Mouse (Mus musculus) midbrain, embryonic 11.5 days (tissue): Measurements from ENCODE around the gene Oxsr1. TPM values are rescaled to one million over a fixed set of nuclear protein-coding genes. Genes with fewer than 3 reads are reported as not detected.
"Not testable (repeated sequence)": the region's sequence is repeated elsewhere in the genome, so short reads cannot be mapped to it uniquely, and the experiment has no call there.

Experiments used
- ATAC-seq: fragments of 200-750 bp; cut with Nextera tagmentation; 2 replicates; pipeline ENCODE4 v1.8.0; 2017; ENCODE audit warnings: moderate TSS enrichment, moderate library complexity; ENCODE audit not compliant: low FRiP score
- DNase-seq: peaks from one replicate; pipeline ENCODE4 v3.0.0; 2015; ENCODE audit warnings: low spot score; ENCODE audit errors: missing footprints
- H3K27ac ChIP-seq: fragments of 300-500 bp; sonication (generic); 2 replicates; pipeline ENCODE4 v1.5.1; 2014; ENCODE audit warnings: low read depth, low read length
- H3K27me3 ChIP-seq: fragments of 300-500 bp; sonication (generic); 2 replicates; pipeline ENCODE4 v1.6.1; 2014; ENCODE audit warnings: mild to moderate bottlenecking, low read length, moderate library complexity, mixed read lengths; ENCODE audit not compliant: control insufficient read depth, insufficient read depth
- H3K36me3 ChIP-seq: fragments of 300-500 bp; sonication (generic); 2 replicates; pipeline ENCODE4 v1.6.1; 2014; ENCODE audit warnings: mild to moderate bottlenecking, low read length, moderate library complexity, mixed read lengths; ENCODE audit not compliant: control insufficient read depth, insufficient read depth
- H3K4me1 ChIP-seq: fragments of 300-500 bp; sonication (generic); 2 replicates; pipeline ENCODE4 v1.6.1; 2014; ENCODE audit warnings: low read length; ENCODE audit not compliant: control insufficient read depth, insufficient read depth
- H3K4me2 ChIP-seq: fragments of 300-500 bp; sonication (generic); 2 replicates; pipeline ENCODE4 v1.6.1; 2014; ENCODE audit warnings: mild to moderate bottlenecking, moderate library complexity
- H3K4me3 ChIP-seq: fragments of 300-500 bp; sonication (generic); 2 replicates; pipeline ENCODE4 v1.5.1; 2014; ENCODE audit warnings: low read depth, low read length
- H3K9ac ChIP-seq: fragments of 300-500 bp; sonication (generic); 2 replicates; pipeline ENCODE4 v1.6.1; 2014; ENCODE audit warnings: low read length
- H3K9me3 ChIP-seq: fragments of 300-500 bp; sonication (generic); 2 replicates; pipeline ENCODE4 v1.6.1; 2016; ENCODE audit warnings: low read length; ENCODE audit not compliant: control insufficient read depth
- WGBS: fragments of 180-500 bp; shearing (Covaris S2); extraction: QIAGEN DNeasy Blood & Tissue Kit; methylation state at CpG from one replicate; pipeline ENCODE4 v1.1.7; 2014; 5-methylcytosine and 5-hydroxymethylcytosine counted together
- polyA plus RNA-seq: library from polyadenylated mRNA; unstranded; fragments of >200 nt; fragmentation: Nextera tagmentation; extraction: Ambion mirVana; gene quantifications from 2 replicates; pipeline ENCODE4 v1.2.1, GENCODE M21; 2014

Gene Oxsr1
- polyA plus RNA-seq, 1 experiment from 2014 or later, result 16.2 TPM

DNA sequence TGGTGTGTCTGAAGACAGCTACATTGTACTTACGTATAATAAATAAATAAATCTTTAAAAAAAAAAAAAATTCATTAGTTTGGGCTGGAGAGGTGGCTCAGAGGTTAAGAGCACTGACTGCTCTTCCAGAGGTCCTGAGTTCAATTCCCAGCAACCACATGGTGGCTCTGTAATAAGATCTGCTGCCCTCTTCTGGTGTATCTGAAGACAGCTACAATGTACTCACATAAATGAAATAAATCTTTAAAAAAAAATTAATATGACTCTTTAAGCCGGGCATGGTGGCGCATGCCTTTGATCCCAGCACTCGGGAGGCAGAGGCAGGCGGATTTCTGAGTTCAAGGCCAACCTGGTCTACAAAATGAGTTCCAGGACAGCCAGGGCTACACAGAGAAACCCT, 47.4 kb downstream of the Oxsr1 start:
- not testable (repeated sequence) for H3K4me2 ChIP-seq, H3K27me3 ChIP-seq
- WGBS, result 96% methylated on average over 5 of the region's 5 CpGs

DNA sequence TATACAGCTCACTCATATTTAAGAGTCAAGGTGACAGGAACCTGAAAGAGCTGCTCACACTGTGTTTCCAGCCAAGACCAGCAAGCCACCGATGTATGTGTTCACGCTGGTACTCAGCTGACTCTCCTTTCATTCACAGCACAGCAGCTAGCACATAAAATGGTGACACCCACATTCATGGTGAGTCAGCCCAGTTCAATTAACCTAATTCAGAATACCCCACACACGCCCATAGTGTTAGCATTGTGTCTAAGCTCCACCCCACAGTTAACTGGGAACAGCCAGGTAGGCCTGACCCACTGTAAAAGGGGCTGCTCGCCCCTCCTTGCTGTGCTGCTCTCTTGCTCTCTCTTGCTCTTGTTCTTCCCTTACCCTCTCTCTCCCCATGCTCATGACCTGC, 50.7 kb downstream of the Oxsr1 start:
- peaks cover 2% of the 10 kb centered on the region for H3K36me3 ChIP-seq
- no peak overlapping the region for H3K27ac ChIP-seq
- no peak overlapping the region for H3K4me3 ChIP-seq
- 83% methylated on average over 4 of the region's 4 CpGs for WGBS
- no peak overlapping the region for H3K9ac ChIP-seq
- DNase-seq (no peak), ATAC-seq (no peak)
- no peak overlapping the region for H3K4me2 ChIP-seq
- no peaks in the 10 kb centered on the region for H3K27me3 ChIP-seq
- no peaks in the 10 kb centered on the region for H3K9me3 ChIP-seq
- no peaks in the 10 kb centered on the region for H3K4me1 ChIP-seq

More for the DNA sequence above, 47.4 kb downstream of the Oxsr1 start:
- not testable (repeated sequence) for H3K4me1 ChIP-seq, H3K9me3 ChIP-seq, H3K27ac ChIP-seq, DNase-seq, H3K4me3 ChIP-seq, H3K9ac ChIP-seq, H3K36me3 ChIP-seq, ATAC-seq

DNA sequence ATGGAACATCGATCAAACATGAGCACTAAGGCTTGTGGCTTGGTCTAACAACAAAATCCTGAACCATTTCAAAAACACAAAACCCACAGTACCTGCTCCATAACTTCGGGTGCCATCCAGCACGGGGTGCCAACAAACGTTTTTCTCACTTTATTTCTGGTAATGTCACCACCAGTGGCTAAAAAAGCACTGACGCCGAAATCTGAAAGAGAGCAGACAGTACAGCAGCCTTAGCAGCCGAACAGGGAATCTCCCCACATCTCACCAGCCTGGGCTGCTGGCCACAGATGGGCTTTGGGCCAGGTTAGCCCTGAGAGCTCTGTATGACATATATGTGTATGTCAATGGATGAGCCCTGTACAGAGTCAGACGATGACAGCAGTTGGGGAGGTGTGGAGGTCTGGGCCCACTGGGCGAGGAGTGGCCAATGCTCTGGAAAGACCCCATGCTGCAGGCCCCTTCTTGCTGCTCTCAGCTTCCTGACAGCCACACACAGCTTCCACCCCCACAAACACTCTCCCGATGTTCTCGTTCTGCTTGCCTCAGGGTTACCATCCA, 53.6 kb downstream of the Oxsr1 start:
- peaks cover 2% of the 10 kb centered on the region for H3K36me3 ChIP-seq

DNA sequence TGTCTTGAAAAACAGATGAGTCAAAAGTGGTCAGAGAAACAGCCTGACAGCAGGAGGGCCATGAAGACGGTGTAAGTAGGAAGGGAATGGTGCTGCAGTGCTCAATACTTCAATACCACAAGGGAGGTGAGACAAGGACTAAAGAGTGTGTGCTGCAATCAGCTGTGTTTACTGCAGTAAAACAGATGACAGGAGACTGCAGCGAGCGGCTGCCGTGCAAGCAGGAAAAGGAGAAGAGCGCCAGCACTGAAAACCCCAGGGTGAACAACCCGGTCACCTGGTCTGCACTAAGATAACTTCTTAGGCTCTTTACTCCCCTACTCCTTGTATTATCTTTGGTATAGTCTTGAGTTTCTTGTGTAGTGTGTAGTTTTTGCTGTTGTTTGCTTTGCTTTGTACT, 54.1 kb downstream of the Oxsr1 start:
- no peak overlapping the region for H3K9ac ChIP-seq
- ATAC-seq, result no peak

More for the DNA sequence above, 53.6 kb downstream of the Oxsr1 start:
- ATAC-seq (no peak), DNase-seq (no peak)
- no peaks in the 10 kb centered on the region for H3K27me3 ChIP-seq
- H3K9me3 ChIP-seq, result no peaks in the 10 kb centered on the region
- no peak overlapping the region for H3K27ac ChIP-seq
- H3K4me3 ChIP-seq, result no peak overlapping the region
- no peak overlapping the region for H3K9ac ChIP-seq
- H3K4me2 ChIP-seq, result no peak overlapping the region
- H3K4me1 ChIP-seq, result no peaks in the 10 kb centered on the region
- 96% methylated on average over 11 of the region's 11 CpGs for WGBS

DNA sequence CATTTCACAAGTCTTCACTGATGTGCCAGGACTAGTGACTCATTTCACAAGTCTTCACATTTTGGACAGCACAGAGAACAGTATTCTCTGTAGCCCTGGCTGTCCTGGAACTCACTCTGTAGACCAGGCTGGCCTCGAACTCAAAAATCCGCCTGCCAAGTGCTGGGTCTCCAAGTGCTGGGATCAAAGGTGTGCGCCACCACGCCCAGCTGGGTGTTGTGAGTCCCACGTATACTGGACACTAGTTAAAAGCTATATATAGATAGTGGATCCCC, 56.2 kb downstream of the Oxsr1 start:
- DNase-seq, H3K4me2 ChIP-seq, ATAC-seq, H3K9me3 ChIP-seq, H3K4me3 ChIP-seq, H3K27me3 ChIP-seq, H3K9ac ChIP-seq, H3K36me3 ChIP-seq, H3K27ac ChIP-seq, H3K4me1 ChIP-seq: not testable (repeated sequence)
- 90% methylated on average over 5 of the region's 5 CpGs for WGBS

More for the DNA sequence above, 54.1 kb downstream of the Oxsr1 start:
- Histone ChIP-seq H3K9me3 (no peaks in the 10 kb centered on the region), H3K27me3 (no peaks in the 10 kb centered on the region), H3K4me1 (no peaks in the 10 kb centered on the region), H3K4me2 (no peak overlapping the region), H3K27ac (no peak overlapping the region), H3K36me3 (peaks cover 2% of the 10 kb centered on the region), H3K4me3 (no peak overlapping the region)
- 93% methylated on average over 6 of the region's 6 CpGs for WGBS
- DNase-seq, result no peak

DNA sequence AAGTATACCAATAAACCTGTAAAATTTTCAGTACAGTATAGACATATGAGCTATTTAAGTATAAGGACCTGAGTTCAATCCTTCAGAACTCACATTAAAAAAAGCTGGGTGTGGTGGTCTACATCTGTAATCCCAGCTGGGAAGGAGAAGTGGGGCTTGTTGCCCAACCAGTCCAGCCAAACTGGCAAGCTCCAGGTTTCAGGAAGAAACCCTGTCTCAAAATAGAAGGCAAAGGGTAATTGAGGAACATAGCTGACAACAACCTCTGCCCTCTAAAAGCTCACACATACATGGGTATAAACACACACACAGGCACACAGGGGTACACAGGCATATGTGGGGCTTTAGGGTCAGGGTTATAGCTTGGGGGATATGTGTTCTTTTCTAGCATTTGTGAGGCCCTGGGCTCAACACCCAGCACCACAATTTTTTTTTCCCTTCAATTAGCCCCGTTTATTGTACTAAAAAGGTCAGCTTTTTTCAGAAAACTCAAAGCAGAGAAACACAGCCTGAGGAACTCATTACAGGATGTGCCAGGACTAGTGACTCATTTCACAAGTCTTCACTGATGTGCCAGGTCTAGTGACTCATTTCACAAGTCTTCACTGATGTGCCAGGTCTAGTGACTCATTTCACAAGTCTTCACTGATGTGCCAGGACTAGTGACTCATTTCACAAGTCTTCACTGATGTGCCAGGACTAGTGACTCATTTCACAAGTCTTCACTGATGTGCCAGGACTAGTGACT, 56.7 kb downstream of the Oxsr1 start:
- WGBS, result 78% methylated on average over 1 of the region's 1 CpGs
- H3K4me2 ChIP-seq, H3K4me1 ChIP-seq, H3K4me3 ChIP-seq, H3K27ac ChIP-seq, DNase-seq, ATAC-seq, H3K9ac ChIP-seq, H3K27me3 ChIP-seq, H3K9me3 ChIP-seq, H3K36me3 ChIP-seq: not testable (repeated sequence)

DNA sequence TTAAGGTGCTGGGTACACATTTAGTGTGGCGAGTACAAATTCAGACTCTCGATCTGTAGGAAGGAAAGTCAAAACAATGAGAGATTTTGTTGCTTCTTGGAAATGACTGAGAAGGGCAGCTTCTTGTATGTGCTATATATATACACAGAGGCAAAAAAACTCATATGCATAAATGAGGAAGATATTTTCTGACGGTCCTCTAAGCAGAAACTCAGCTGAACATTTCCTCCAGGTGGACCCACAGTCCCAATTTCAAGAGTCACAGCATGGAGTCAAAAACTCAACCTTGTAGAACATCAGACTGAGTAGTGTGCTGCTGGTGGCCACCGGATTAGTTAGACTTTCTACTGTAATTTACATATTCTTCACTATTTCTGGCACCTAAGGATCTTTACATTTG, 59.2 kb downstream of the Oxsr1 start:
- H3K36me3 ChIP-seq, result peaks cover 5% of the 10 kb centered on the region; the same call in 1 of the 2 replicates
- H3K4me2 ChIP-seq, result no peak overlapping the region
- WGBS, result 93% methylated on average over 4 of the region's 4 CpGs
- no peak overlapping the region for H3K9ac ChIP-seq
- no peaks in the 10 kb centered on the region for H3K27me3 ChIP-seq
- no peaks in the 10 kb centered on the region for H3K9me3 ChIP-seq
- no peak for ATAC-seq
- H3K4me3 ChIP-seq, result no peak overlapping the region
- H3K27ac ChIP-seq, result no peak overlapping the region
- DNase-seq, result no peak
- no peaks in the 10 kb centered on the region for H3K4me1 ChIP-seq

DNA sequence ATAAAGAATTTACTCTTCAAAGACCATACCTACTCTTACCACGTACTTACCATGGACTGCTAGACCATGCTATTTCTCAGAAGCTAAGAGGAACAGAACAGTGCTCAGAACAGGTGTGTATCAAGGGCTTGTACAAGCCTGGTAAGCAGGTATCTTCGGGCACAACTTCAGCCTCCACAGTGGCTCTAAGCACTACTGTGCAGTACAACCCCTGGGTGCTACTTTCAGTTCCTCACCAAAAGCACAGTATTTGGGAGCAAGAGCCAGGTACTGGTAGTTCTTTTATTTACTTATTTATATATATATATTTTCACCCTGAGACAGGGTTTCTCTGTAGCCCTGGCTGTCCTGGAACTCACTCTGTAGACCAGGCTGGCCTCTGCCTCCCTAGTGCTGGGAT, 61.4 kb downstream of the Oxsr1 start:
- Histone ChIP-seq H3K4me2 (no peak overlapping the region), H3K36me3 (peaks cover 10% of the 10 kb centered on the region; the same call in 1 of the 2 replicates), H3K27me3 (no peaks in the 10 kb centered on the region), H3K9ac (no peak overlapping the region), H3K27ac (no peak overlapping the region), H3K9me3 (no peaks in the 10 kb centered on the region), H3K4me3 (no peak overlapping the region), H3K4me1 (no peaks in the 10 kb centered on the region)
- ATAC-seq (no peak), DNase-seq (no peak)
- WGBS, result 95% methylated on average over 2 of the region's 2 CpGs

DNA sequence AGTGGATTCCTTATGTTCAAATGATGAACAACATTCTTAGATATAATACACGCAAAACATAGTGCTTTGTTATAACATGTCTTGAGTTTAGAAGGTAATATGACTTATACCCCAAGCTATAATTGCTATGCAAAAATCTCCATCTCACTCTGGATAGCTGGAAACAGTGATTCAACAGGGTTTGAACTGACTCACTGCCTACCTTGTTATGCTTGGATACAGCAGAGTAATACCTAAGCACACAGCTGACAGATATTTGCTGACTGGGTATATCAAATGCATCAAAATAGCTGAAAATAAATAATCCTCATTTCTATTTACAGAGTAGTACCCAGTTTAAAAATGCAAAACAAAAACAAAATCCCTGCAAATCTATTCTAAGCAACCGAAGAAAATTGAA, 63.4 kb downstream of the Oxsr1 start:
- Histone ChIP-seq H3K27ac (no peak overlapping the region), H3K4me3 (no peak overlapping the region), H3K4me2 (no peak overlapping the region), H3K9me3 (no peaks in the 10 kb centered on the region), H3K9ac (no peak overlapping the region), H3K36me3 (peaks cover 10% of the 10 kb centered on the region; the same call in 1 of the 2 replicates), H3K4me1 (no peaks in the 10 kb centered on the region), H3K27me3 (no peaks in the 10 kb centered on the region)
- ATAC-seq (no peak), DNase-seq (no peak)
- 91% methylated on average over 2 of the region's 2 CpGs for WGBS
